Mouse (Mus musculus) heart, postnatal 25 days (tissue): ENCODE measurements around the gene Micall2. TPM values are rescaled to one million over a fixed set of nuclear protein-coding genes. Genes with fewer than 3 reads are reported as not detected.
A peak's percentile ranks its signal among the peaks of the same experiment; 100 is the strongest.
"Not testable (repeated sequence)": the region's sequence is repeated elsewhere in the genome, so short reads cannot be mapped to it uniquely, and the experiment has no call there.

Experiments used
- DNase-seq: peaks from one replicate; pipeline ENCODE4 v3.0.0; 2022; ENCODE audit warnings: low spot score
- intact Hi-C: fragments of 180-260 bp; cut with DNase I; formaldehyde crosslinking; loops from one replicate; pipeline ENCODE4 v1.15.1; 2025
- total RNA-seq, 2 experiments: library from RNA; stranded (reverse); gene quantifications; 2 replicates each; pipeline ENCODE4 v1.2.3; 2021

Gene Micall2
- total RNA-seq, 2 experiments from 2014 or later: 2.7 to 3.2 TPM

DNA sequence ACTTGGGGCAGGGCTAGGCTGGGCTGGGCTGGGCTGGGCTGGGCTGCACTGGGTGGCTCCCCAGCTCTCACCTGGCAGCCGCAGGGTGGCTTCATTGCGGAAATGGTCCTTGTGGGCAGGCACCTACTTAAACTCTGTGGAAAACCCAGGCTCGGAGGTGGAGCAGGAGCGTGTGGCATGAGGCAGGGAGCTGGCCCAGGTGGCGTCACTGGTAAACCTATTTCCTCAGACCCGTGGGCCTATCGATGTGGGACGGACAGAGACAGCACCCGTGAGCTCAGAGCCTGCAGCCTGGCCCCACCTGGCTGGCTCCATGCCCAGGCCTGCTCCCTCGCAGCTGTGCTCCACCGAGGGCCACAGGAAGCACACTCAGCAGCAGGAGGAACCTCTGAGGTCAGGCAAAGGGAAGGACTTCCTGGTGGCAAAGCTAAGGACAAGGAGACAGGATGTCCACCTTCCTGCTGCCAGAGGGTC lies 3.5 kb downstream of the Micall2 start:
- intact Hi-C loops: no loop called here
- peak; percentile 47 for DNase-seq

DNA sequence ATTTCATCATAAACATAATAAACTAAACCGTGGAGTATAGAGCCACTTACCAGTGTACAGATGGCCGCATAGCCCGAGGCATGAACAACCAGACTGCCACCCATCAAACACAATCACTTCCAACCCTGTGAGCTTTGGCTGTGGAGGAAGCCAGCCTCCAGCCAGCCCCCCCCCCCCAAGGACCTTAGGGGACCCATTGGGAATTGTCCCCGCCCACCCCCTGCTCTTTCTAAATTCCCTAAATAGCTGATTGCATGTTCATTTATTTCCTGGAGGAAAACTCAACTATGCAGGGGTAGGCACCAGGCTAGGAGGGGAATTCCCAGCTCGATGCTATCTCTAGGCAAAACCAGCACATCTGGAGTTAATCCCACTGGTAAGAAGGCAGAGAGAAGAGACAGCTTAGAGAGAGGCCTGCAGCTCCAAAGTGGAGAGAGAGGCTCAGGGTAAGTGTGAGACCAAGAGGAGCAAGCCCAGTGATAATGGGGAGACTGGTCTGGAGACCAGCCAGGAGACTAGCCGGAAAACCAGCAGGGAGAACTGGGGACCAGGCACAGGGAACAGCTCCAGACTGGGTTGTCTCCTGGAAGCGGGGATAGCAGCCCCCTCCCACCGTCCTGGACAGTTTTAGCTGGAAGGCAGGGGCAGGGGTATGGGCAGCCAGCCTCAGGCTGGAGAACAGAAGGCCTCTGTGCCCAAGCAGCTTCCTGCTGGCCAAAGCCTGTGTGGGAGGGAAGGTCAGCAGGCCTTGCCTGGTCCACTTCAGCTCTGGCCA lies 5.2 kb downstream of the Micall2 start:
- DNase-seq: no peak
- intact Hi-C loops: no loop called here

DNA sequence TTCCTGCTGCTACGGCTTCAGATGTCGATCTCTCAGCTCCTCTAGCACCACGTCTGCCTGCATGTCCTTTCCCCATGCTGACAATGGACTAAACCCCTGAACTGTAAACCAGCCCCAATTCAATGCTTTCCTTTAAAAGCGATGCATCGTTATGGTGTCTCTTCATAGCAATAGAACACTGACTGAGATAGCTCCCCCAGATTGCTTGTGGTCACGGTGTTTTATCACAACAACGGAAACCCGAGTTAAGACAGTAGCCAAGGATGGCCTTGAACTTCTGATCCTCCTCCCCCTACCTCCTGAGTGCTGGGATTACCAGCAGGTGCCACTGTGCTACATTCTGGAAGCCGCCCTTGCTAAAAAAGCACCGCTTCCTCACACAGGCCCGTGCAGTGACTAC lies 8.9 kb downstream of the Micall2 start:
- no peak for DNase-seq
- intact Hi-C loops: no loop called here

DNA sequence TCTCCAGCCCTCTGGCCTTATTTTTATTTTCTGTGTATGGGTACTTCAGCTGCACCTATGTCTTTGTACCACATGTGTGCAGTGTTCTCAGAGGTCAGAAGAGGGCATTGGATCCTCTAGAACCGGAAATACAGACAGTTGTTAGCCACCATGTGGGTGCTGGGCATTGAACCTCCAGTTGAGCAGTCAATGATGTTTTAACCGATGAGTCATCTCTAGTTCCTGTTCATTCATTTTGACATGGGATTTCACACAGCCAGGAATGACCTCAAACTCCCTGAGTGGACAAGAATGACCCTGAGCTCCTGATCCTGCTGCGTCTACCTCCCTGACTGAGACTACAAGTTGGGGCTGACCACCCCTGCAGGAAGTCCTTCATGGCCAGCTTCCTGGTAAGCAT lies 9.9 kb downstream of the Micall2 start:
- intact Hi-C loops: no loop called here

DNA sequence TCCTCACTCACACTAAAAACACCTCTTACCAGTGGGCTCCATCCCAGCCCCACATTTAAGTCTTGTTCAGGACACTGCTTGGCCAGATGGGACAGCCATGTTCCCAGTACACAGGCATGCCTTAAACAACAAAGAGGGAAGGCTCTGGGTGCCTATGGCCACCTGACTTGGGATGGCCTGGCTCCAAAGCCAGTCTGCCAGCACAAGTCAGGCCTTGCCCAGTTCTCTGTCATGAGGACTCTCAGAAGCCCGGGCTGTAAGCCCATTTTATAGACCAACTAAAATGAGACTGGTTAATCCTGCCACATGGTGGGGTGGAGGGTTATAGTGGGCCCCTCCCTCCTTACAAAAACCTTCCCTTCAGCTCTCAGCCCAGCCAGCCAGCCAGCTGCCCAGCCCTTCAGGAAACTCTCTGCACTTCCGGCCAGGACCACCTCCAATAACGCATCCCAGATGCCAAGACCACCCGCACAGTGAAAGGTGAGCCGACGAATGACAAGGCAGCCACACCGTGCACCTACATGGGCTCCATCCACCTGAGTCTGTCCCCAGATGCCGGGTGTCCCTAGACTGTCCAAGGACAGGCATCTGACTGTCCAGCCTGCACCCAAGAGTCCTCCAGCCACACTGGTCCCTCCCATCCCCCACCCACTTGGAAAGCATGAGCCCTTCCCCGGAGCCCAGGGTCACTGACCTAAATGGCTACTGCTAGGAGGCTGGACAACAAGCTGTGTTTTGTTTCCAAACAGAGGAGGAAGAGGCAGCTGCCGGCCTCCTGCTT lies 11.6 kb downstream of the Micall2 start:
- intact Hi-C loops: no loop called here

More for the DNA sequence above, 9.9 kb downstream of the Micall2 start:
- no peak for DNase-seq

DNA sequence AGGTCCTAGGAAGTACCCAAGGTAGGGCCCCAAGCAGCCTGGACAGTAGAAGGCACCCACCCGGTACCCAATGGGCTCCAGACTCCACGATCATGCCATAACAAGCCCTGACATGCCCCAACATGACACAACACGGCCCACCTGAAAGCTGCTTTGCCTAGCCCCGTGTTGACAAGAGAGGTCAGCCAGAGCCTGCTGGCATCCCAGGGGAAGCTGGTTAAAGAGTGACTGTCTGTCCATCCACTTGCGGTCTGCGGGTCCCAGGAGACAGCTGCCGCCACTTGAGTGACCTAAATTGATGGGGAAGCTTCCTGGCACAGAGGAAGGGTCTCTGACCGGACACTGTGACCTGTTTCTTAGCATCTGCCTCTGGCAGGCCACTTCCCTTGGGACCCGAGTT lies 13.0 kb downstream of the Micall2 start:
- no peak for DNase-seq

More for the DNA sequence above, 11.6 kb downstream of the Micall2 start:
- DNase-seq: no peak

DNA sequence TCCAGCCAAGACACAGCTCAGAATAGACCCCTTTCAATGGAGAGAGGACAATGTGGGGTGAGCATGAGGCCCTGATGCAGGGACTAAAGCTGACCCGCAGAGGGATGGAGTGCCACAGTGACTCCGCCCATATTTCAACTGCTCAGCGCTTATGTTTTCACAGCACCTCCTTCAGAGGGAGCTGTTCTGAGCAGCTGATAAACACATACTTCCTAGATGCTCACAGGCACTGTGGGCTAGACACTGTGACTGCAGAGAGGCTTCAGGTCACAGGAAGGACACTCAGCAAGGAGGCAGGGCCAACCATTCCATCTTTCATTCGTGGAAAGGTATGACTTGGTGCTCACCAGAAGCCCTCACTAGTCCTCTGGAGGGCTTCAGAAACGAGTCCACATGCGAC lies 13.4 kb downstream of the Micall2 start:
- intact Hi-C loops: no loop called here
- no peak for DNase-seq

More for the DNA sequence above, 13.0 kb downstream of the Micall2 start:
- intact Hi-C loops: no loop called here

DNA sequence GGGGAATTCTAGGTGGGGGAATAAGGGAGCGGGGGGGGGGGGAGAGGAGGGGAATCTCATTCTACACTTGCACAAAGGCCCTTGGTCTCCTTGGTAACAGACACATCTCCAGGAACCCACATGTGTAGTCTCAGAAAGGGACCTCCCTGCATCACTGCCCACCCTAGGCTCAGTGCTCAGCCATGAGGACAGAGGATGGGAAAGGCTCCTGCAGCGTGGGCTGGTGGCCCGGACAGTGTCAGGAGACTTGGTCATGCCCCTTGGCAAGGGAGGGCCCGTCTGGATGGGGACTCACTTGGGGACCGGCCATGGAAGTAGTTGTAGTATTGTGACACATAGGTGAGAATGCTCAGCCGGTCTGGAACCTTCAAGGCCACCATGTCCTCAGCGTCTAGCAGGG lies 17.2 kb downstream of the Micall2 start:
- intact Hi-C loops: no loop called here

DNA sequence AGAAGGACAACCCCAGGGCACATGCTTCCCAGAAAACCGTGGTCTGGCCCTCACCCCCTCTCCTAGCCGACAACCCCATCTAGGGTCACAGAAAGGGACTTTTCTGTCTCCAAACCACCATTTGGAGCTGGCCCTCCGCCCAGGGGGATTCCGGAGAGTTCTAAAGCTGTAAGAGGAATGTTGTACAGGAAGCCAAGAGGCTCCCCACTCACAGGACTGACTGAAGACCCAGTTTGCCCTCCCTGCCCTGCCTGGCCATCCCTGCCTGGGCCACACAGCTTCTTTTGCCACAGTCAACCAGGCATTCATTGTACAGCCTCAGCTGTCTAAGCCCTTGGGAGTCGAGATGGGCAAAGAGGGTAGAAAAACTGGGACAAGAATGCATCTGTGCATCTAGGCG lies 17.6 kb downstream of the Micall2 start:
- intact Hi-C loops: no loop called here
- DNase-seq: no peak

More for the DNA sequence above, 17.2 kb downstream of the Micall2 start:
- no peak for DNase-seq

DNA sequence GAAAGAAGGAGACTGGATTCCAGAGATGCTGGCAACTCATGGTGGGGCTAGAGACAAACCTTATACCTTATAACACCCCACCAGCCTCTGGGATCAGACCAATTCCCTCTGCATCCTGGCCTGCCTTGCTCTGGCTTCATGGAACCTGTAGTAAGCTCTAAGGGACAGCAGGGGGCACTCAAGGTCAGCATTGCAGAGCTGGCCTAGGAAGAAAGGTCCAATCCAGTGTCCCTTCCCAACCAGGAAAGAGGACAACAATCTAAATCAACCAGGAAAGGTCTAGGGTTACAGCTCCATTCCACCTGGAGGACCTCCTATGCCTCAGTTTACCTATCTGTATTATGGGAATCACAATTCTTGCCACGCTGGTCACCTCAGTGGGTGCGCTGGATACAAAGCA lies 18.4 kb downstream of the Micall2 start:
- intact Hi-C loops: loop anchor here (1.0 kb wide), 2 partner anchors 28 to 33 kb away; no protein-coding TSS in a partner anchor

DNA sequence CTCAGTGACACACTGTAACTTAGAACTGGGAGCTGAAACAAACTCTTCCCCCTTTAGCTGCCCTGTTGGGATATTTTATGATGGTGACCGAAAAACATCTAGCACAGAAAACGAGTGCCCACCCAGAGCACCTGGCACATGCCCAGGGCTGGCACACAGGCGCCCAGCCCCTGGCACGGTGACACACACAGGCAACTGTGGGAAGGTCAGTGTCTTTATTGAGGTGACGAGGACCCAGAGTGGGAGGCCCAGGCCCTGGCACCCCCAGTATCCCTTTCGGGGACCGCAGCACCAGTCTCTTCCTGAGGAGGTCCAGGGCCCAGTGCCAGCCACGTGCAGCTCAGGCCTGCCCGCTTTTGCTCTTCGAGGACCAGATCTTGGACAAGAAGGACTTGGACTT lies 29.6 kb downstream of the Micall2 start:
- intact Hi-C loops: no loop called here
- DNase-seq: no peak

More for the DNA sequence above, 18.4 kb downstream of the Micall2 start:
- no peak for DNase-seq

DNA sequence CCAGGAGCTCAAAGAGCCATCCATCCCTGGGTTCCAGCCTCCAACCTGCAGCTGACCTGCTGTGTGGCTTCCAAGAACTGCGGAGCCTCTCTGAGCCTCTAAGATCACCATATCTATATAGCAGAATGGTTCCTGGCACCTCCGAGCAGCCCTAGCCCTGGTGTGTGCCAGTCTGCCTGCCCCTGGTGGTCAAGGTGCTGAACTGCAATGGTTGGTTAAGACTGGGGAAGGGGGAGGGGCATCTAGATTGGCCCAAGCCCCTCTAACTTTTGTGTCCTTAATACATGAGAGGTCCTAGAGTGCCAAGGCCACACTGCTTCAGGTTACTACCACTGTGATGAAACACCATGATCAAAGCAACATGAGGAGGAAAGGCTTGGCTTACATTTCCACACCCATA lies 33.2 kb downstream of the Micall2 start:
- no peak for DNase-seq
- intact Hi-C loops: no loop called here

DNA sequence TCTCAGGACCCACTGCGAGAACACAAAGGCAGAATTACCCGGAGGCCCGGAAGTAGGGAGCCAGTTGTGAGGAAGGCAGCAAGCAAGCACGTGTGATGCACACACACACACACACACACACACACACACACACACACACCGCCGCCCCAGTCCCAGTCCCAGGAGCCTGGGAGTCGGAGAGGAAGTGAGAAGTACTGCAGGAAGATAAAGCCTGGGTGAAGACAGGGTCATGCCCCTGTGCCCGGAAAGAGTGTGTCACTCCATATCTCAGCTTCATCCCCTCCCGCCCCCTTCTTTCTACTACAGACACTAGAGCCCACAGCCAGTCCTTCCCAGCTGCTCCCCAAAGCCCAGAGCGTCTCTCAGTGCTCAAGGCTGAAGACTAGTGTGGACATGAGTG lies 33.9 kb downstream of the Micall2 start:
- intact Hi-C loops: no loop called here
- DNase-seq: no peak

DNA sequence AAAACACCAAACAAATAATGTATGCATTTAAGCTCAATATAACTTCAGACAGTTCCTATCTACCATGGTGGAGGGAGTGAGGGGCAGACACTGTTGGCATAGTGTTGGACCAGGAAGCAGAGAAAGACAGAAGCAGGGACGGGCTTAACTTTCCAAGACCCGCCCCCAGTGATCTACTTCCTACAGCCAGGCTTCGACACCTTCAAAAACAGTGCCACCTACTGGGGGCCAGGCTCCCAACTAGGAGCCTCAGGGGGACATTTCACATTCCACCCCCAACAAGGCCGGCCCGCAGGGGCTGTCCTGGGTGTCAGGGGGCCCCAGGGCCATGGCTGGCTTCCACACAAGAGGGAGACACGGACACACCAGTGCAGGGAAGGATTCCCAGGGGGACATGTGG lies 39.2 kb downstream of the Micall2 start:
- no peak for DNase-seq
- intact Hi-C loops: no loop called here

DNA sequence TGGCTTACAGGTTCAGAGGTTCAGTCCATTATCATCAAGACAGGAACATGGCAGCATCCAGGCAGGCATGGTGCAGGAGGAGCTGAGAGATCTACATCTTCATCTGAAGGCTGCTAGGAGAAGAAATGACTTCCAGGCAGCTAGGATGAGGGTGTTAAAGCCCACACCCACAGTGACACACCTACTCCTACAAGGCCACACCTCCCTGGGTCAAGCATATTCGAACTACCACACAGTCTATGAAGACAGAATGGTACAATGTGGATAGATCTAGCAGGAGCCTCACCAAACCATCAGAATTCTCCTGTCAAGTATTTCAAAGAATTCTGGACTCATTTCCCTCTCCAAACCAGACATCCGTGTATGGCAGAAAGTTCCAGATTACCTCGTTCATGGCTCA lies 40.3 kb downstream of the Micall2 start:
- intact Hi-C loops, DNase-seq: not testable (repeated sequence)

DNA sequence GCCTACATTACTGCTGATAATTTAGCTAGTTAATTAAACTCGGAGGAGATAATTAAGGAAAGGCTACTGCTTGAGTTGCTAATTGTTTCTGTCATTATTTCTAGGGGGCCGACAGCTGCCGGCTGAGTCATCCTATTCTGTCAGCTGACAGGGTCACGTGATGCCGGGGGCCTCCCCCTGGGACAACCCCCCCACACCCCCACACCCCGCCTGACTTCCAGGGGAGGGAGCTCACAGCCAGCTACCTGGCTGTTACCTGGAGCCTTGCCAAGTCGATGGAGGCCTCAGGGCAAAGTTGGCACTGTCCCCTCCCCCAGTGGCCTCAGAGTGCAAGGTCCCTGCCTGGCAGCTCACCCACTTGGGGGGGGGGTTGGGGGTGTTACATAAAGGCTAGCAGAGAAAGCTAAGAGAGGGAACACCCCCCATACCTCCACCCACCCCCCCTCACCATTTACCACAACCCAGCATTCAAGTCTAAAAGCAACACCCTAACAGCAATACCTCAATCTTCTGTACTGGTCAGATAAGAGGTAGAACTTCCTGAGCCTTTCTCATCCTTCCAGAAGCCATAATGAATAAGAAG lies 41.1 kb downstream of the Micall2 start:
- intact Hi-C loops: no loop called here
- no peak for DNase-seq

DNA sequence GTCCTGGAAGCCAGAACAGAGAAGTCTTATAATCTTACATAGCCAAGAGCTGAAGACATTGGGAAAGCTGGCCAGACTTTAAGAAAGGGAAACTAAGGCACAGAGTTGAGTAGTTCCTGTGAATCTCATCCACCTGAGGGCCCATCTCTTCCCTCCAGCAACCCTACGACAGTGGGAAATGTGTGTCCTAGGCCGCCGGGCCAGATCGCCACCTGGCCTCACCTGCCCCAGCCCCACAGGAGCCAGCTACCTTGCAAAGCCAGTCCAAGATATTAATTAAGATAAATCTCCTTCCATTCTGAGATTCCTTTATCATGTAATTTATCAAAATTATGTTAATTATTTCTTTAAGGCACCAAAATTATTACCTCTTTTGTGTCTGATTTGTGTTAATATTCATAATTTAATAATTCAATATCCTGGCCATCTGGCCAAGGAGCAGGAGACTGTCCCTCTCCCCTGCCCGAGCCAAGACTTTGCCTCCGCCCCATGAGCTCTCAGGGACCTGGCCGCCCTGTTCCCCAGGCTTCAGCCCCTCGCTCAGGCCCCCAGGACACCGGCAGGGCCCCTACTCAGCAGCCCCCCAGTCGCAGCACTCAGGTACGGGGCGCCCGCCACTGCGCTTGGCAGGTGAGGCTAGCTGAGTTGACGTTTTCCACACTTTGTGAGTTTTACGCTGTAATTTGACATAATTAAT lies 41.7 kb downstream of the Micall2 start:
- intact Hi-C loops: no loop called here
- DNase-seq: no peak

DNA sequence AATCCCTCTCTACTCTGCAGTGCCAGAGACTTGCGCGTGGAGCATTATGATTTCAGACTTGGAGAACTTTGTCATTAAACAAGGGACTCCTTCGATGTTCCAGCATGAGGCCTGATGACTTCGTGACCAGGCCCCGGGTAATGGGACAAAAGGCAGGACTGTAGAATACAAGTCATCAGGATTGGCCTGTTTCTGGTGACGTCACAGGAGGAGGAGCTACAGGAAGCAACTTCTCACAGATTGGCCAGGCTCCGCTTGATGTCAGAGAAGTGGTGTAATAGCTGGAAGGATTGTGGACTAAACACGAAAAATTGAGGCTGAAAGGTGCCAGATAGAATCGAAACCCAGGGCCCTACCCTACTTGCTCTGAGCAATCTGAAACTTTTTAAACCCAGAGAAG lies 45.3 kb downstream of the Micall2 start:
- intact Hi-C loops: no loop called here
- no peak for DNase-seq

DNA sequence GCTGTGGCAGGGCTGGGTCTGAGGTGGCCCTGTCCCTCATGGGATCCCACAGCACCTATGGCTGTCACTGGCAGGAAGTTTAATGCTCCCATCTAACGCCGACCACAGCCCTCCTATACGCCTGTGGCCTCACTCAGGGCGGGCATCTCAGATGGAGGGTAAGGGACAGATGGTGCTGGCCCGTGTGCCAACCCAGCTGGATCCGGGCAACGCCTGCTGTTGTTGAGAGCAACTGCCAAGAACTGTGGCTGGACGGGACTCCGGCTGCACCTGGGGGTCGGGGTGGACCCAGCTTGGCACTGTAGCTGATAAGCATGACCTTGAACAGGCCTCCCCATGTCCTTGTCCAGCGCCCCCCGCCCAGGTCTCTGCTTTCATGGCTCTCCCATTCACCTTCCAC lies 47.8 kb downstream of the Micall2 start:
- DNase-seq: no peak
- intact Hi-C loops: no loop called here

DNA sequence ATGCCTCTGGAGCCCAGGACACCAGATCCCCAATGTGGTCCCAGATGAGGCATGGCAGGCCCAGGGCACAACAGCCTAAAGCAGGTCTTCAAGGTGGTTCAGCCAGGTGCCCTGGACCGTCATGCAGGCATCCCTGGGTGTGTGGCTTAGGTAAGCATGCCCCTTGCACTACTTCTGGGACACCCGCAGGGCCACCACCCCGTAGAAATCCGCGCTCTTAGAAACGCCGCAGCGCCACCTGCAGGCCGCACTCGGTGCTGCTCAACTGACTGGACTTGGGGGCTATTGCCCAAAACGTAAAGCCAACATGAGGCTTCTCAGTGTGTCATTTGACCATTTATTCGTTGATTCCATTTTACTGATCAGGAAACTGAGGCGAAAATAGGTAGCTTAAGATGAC lies 48.5 kb downstream of the Micall2 start:
- intact Hi-C loops: no loop called here
- no peak for DNase-seq
